Mouse (Mus musculus) ES-Bruce4 (cell line): ENCODE data around the gene Klhdc4.

Source experiments
- CTCF ChIP-seq: IDR thresholded peaks from one replicate; pipeline ENCODE4 v1.8.1; 2011; ENCODE audit warnings: low read depth, low read length
- EP300 ChIP-seq: IDR thresholded peaks from 2 replicates; pipeline ENCODE4 v1.6.1; 2011; ENCODE audit warnings: low read depth, low read length; ENCODE audit not compliant: insufficient read depth
- POLR2A ChIP-seq: IDR thresholded peaks from one replicate; pipeline ENCODE4 v1.8.1; 2011; ENCODE audit warnings: low read length; ENCODE audit not compliant: insufficient read depth

DNA sequence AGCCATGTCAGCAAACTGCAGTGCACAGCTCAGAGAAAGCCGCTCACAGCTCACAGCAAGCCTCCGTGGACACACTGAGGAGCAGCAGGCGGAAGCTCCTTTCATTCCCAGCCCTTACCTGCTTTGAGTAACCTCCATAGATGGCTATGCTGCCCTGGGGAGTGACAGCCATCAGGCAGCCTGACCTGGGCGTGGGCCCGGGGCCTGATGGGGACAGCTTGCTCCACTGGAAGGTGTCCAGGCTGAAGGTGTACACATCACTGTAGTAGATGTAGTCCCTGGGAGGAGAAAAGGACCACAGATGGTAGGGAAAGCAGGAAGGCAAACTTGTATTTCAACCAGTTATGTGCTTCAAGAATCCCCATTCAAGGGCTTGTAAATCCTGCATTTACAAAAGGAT, 24.5 kb downstream of the Klhdc4 start:
- no peak for TF ChIP-seq CTCF
- TF ChIP-seq POLR2A, result no peak
- TF ChIP-seq EP300, result no peak
